Mouse (Mus musculus): ENCODE measurements around the gene AI467606. TPM values are rescaled to one million over a fixed set of nuclear protein-coding genes. Genes with fewer than 3 reads are reported as not detected.

Gene AI467606
- polyA plus RNA-seq, 1 experiment from 2014 or later, result 1.5 TPM

DNA sequence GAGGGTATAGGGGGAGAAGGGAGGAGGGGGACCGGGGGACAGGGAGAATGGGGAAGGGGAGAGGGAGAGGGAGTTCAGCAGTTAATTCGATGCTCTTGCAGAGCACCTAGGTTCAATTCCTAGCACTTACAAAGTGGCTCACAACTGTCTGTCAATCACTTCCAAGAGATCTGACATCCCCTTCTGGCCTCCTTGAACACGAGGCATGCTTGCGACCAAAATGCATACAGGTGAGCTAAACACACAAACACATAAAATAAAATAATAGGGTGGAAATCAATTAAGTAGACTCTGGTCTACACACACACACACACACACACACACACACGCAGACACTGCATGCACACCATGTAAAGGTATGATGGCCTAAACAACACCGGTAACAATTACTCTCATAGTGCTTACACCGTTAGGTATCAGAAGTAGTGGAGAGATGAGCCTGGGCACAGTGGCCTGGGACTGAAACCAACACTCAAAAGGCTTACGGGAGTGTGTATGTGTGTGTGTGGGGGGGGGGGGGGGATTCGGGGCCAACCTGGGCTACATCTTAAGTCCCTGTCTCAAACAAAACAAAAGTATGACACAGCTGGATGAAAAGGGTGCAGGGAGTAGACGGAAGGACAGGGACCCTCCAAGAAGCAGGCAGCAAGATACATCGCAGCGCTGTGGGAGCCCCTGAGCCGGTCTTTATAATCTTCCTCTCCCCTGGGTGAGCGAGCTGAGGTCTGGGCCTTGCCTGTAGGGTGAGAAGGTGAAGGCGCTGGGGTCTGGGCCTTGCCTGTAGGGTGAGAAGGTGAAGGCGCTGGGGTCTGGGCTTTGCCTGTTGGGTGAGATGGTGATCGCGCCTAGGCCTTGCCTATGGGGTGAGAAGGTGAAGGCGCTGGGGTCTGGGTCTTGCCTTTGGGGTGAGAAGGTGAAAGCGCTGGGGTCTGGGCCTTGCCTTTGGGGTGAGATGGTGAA, 725 bp upstream of the AI467606 start:
- ATAC-seq, result no peak
- Histone ChIP-seq H3K9me3 (ENCODE audit: control insufficient read depth, low read length) (no peaks in the 10 kb centered on the region), H3K27ac (ENCODE audit: low read length) (no peak overlapping the region), H3K4me3 (replicated peaks; ENCODE audit: low read length) (no peak overlapping the region), H3K9ac (replicated peaks; ENCODE audit: low read depth, low read length) (no peak overlapping the region), H3K36me3 (ENCODE audit: control insufficient read depth, insufficient read depth) (no peaks in the 10 kb centered on the region), H3K27me3 (replicated peaks; ENCODE audit: control insufficient read depth, insufficient read depth, low read length) (no peaks in the 10 kb centered on the region), H3K4me1 (replicated peaks; ENCODE audit: control insufficient read depth, insufficient read depth, low read length) (0 out of 2 replicates have a peak, but pooled peaks cover 4% of the 10 kb centered on the region), H3K4me2 (ENCODE audit: low read length) (no peak overlapping the region)
- 85% methylated on average over 19 of the region's 20 CpGs for WGBS

DNA sequence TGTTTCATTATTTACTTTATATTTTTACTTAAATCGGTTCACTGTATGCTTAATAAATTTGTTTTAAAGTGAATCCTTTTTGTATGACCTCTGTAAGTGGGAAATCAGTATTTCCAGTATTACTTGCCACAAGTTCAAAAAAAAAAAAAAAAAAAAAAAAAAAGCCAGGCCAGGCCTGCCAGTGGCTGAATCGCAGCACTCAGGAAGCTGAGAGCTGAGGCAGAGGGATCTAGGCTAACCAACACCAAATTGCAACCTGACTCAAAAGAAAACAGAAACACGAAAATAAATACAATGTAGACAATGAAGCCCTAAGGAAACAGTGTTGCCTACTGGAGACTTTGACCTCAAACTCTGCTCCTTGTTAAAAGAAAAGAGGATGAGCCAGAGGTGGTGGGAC, 2.8 kb downstream of the AI467606 start:
- Histone ChIP-seq H3K9me3 (ENCODE audit: control insufficient read depth, low read length) (no peaks in the 10 kb centered on the region), H3K4me3 (replicated peaks; ENCODE audit: low read length) (no peak overlapping the region), H3K27ac (ENCODE audit: low read length) (no peak overlapping the region), H3K27me3 (replicated peaks; ENCODE audit: control insufficient read depth, insufficient read depth, low read length) (no peaks in the 10 kb centered on the region), H3K4me1 (replicated peaks; ENCODE audit: control insufficient read depth, insufficient read depth, low read length) (0 out of 2 replicates have a peak, but pooled peaks cover 3% of the 10 kb centered on the region), H3K4me2 (ENCODE audit: low read length) (no peak overlapping the region), H3K9ac (replicated peaks; ENCODE audit: low read depth, low read length) (no peak overlapping the region), H3K36me3 (ENCODE audit: control insufficient read depth, insufficient read depth) (no peaks in the 10 kb centered on the region)
- ATAC-seq, result no peak
- WGBS, result 82% methylated on average over 3 of the region's 3 CpGs

DNA sequence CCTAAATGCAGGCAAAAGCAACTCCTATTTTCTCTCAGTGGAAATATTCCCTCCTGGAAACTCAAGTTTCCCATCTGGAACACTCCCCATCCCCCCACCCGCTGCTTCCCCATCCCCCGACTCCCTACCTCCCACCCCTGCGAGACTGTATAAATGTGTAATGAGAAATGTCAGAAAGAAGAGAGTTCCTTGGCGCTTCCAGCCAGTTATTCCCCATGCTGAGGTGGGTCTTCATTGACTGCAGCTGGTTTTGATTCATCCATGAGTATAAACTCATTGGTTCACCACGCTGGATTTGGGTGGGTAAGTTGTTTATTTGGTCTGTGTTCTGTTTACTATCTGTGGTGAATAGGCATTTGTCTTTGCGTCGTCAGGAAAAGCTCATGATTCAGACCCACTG, 5.3 kb downstream of the AI467606 start:
- Histone ChIP-seq H3K4me2 (ENCODE audit: low read length) (no peak overlapping the region), H3K27ac (ENCODE audit: low read length) (no peak overlapping the region), H3K4me3 (replicated peaks; ENCODE audit: low read length) (no peak overlapping the region), H3K36me3 (ENCODE audit: control insufficient read depth, insufficient read depth) (no peaks in the 10 kb centered on the region), H3K27me3 (replicated peaks; ENCODE audit: control insufficient read depth, insufficient read depth, low read length) (no peaks in the 10 kb centered on the region), H3K4me1 (replicated peaks; ENCODE audit: control insufficient read depth, insufficient read depth, low read length) (no peaks in the 10 kb centered on the region), H3K9ac (replicated peaks; ENCODE audit: low read depth, low read length) (no peak overlapping the region), H3K9me3 (ENCODE audit: control insufficient read depth, low read length) (no peaks in the 10 kb centered on the region)
- ATAC-seq, result no peak
- 81% methylated on average over 7 of the region's 7 CpGs for WGBS

DNA sequence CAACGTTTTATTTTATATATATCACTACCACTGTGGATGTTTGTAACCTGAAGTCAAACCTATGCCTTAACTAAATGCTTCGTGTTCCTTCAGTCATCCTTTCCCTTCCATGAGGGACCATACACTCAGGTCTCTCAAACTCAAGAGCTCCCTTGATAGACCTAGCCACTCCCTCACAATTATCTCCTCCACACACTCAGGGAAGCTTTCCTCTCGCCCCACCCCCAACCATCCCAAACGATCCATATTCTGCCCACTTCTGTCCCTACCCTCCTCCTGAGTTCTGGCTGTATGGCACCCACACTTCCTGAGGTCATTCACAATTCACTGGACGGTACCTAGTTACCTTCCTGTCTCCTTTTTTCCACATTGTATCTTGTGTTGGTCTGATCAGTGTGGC, 7.4 kb downstream of the AI467606 start:
- 85% methylated on average over 5 of the region's 5 CpGs for WGBS
- Histone ChIP-seq H3K9me3 (ENCODE audit: control insufficient read depth, low read length) (no peaks in the 10 kb centered on the region), H3K27me3 (replicated peaks; ENCODE audit: control insufficient read depth, insufficient read depth, low read length) (no peaks in the 10 kb centered on the region), H3K27ac (ENCODE audit: low read length) (no peak overlapping the region), H3K4me1 (replicated peaks; ENCODE audit: control insufficient read depth, insufficient read depth, low read length) (no peaks in the 10 kb centered on the region), H3K4me3 (replicated peaks; ENCODE audit: low read length) (no peak overlapping the region), H3K9ac (replicated peaks; ENCODE audit: low read depth, low read length) (no peak overlapping the region), H3K36me3 (ENCODE audit: control insufficient read depth, insufficient read depth) (no peaks in the 10 kb centered on the region), H3K4me2 (ENCODE audit: low read length) (no peak overlapping the region)
- ATAC-seq, result no peak

DNA sequence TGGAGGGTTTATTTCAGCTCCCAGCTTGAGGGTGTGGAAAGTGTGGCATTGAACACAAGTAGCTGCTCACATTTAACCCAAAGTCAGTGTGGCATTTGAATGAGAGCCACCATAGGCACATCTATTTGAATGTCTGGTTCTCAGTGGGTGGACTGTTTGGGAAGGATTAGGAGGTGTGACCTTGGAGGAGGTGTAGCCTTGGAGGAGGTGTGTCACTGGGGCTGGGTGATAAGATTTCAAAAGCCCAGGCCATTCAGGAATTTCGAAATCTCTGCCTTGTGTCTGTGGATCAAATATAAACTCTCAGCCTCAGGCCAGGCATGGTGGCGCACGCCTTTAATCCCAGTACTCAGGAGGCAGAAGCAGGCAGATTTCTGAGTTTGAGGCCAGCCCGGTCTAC, 7.8 kb downstream of the AI467606 start:
- Histone ChIP-seq H3K4me1 (replicated peaks; ENCODE audit: control insufficient read depth, insufficient read depth, low read length) (no peaks in the 10 kb centered on the region), H3K9me3 (ENCODE audit: control insufficient read depth, low read length) (no peaks in the 10 kb centered on the region), H3K4me3 (replicated peaks; ENCODE audit: low read length) (no peak overlapping the region), H3K36me3 (ENCODE audit: control insufficient read depth, insufficient read depth) (no peaks in the 10 kb centered on the region), H3K4me2 (ENCODE audit: low read length) (no peak overlapping the region), H3K27ac (ENCODE audit: low read length) (no peak overlapping the region), H3K9ac (replicated peaks; ENCODE audit: low read depth, low read length) (no peak overlapping the region), H3K27me3 (replicated peaks; ENCODE audit: control insufficient read depth, insufficient read depth, low read length) (no peaks in the 10 kb centered on the region)
- no peak for ATAC-seq
- 88% methylated on average over 4 of the region's 4 CpGs for WGBS

DNA sequence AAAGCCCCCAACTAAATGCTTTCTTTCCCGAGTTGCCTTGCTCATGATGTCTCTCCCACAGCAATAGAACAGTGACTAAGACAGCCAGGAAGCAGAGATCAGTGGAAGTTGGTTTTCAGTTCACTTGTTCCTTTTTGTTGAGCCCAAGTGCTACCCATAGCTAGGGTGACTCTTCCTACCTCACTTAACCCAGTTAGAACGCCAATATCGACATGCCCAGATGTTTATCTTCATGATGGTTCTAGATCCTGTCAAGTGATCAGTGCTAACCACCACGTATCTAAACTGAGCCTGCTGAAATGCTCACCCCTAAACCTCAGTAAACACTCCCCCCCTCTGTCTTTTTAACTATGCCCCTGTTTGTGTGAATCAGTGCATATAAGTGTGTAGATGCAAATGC, 8.4 kb downstream of the AI467606 start:
- Histone ChIP-seq H3K9me3 (ENCODE audit: control insufficient read depth, low read length) (no peaks in the 10 kb centered on the region), H3K27ac (ENCODE audit: low read length) (no peak overlapping the region), H3K36me3 (ENCODE audit: control insufficient read depth, insufficient read depth) (no peaks in the 10 kb centered on the region), H3K4me1 (replicated peaks; ENCODE audit: control insufficient read depth, insufficient read depth, low read length) (peaks cover 3% of the 10 kb centered on the region; the same call in 1 of the 2 replicates), H3K27me3 (replicated peaks; ENCODE audit: control insufficient read depth, insufficient read depth, low read length) (no peaks in the 10 kb centered on the region), H3K4me2 (ENCODE audit: low read length) (no peak overlapping the region), H3K4me3 (replicated peaks; ENCODE audit: low read length) (no peak overlapping the region), H3K9ac (replicated peaks; ENCODE audit: low read depth, low read length) (no peak overlapping the region)
- 90% methylated on average over 4 of the region's 4 CpGs for WGBS
- ATAC-seq, result no peak

DNA sequence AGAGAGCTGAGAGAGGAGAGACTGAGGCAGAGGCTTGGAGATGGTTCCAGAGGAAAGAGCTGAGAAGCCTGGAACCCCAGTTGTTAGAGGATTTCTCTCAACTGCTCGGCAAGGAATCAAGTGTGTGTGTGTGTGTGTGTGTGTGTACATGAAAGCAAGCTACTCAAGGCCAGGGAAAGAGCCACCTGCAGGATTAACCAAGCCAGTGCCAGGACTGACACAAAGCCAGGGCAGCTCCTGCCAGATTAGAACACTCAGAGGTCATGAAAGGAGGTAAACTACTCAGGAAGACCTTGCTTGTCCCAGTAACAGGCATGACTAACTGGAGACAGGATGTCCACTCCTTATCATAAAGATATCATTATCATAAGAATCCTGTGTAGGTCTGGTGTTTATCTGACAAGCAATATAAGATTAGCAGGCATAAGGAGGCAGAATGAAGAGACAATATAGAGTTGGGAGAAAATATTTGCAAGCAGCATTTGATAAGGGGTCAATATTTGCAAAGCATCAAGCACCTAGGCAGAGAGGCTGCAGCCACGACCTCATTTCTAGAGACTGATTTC, 10.4 kb downstream of the AI467606 start:
- no peaks in the 10 kb centered on the region for H3K36me3 ChIP-seq (ENCODE audit: control insufficient read depth, insufficient read depth)
- no peak for ATAC-seq
- no peaks in the 10 kb centered on the region for H3K27me3 ChIP-seq (replicated peaks; ENCODE audit: control insufficient read depth, insufficient read depth, low read length)
- WGBS, result 29% methylated on average over 2 of the region's 2 CpGs
- peaks cover 8% of the 10 kb centered on the region for H3K4me1 ChIP-seq (replicated peaks; ENCODE audit: control insufficient read depth, insufficient read depth, low read length)
- H3K4me3 ChIP-seq (replicated peaks; ENCODE audit: low read length), result no peak overlapping the region
- H3K9me3 ChIP-seq (ENCODE audit: control insufficient read depth, low read length), result no peaks in the 10 kb centered on the region
- no peak overlapping the region for H3K4me2 ChIP-seq (ENCODE audit: low read length)
- H3K9ac ChIP-seq (replicated peaks; ENCODE audit: low read depth, low read length), result no peak overlapping the region
- H3K27ac ChIP-seq (ENCODE audit: low read length), result no peak overlapping the region

DNA sequence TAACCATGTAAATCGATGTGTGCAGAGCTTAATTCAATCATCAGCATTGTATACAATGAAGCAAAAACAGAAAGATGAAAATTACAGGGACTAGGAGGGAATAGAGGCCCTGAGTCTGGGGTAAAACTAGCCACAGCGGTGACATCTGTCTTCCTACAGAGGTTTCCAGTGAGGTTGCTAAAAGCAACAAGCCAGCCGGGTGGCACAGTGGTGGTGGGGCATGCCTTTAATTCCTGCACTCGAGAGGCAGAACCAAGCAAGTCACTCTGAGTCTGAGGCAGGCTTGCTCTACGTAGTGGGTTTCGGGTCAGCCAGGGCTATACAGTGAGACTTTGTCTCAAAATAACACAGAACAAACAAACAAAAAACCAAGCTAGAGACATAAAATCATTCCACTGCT, 11.0 kb downstream of the AI467606 start:
- no peaks in the 10 kb centered on the region for H3K36me3 ChIP-seq (ENCODE audit: control insufficient read depth, insufficient read depth)
- no peak overlapping the region for H3K27ac ChIP-seq (ENCODE audit: low read length)
- WGBS, result 81% methylated on average over 6 of the region's 6 CpGs
- H3K27me3 ChIP-seq (replicated peaks; ENCODE audit: control insufficient read depth, insufficient read depth, low read length), result no peaks in the 10 kb centered on the region
- H3K4me2 ChIP-seq (ENCODE audit: low read length), result no peak overlapping the region
- no peak overlapping the region for H3K9ac ChIP-seq (replicated peaks; ENCODE audit: low read depth, low read length)
- no peaks in the 10 kb centered on the region for H3K9me3 ChIP-seq (ENCODE audit: control insufficient read depth, low read length)
- H3K4me3 ChIP-seq (replicated peaks; ENCODE audit: low read length), result no peak overlapping the region
- ATAC-seq, result no peak
- peaks cover 8% of the 10 kb centered on the region for H3K4me1 ChIP-seq (replicated peaks; ENCODE audit: control insufficient read depth, insufficient read depth, low read length)

DNA sequence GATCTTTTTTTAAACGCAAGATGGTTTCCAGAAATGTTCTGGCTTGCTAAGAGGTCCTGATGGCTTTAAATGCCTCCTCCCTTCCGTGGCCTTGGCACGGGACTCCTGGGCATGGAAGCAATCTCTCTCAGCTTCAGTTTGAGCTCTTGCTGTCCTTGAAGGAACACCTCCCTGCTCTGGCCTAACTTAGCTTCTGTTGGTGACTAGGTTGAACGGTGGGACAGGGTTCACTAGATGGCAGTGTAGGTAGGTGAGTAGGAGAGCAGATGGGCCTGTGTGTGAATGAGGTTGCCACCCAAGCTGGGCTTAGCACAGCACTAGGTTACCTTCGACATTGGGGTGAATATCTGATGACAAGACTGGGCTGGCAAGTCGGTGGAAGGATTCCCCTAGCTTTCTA, 12.8 kb downstream of the AI467606 start:
- no peak overlapping the region for H3K4me3 ChIP-seq (replicated peaks; ENCODE audit: low read length)
- 66% methylated on average over 6 of the region's 6 CpGs for WGBS
- no peaks in the 10 kb centered on the region for H3K9me3 ChIP-seq (ENCODE audit: control insufficient read depth, low read length)
- H3K27ac ChIP-seq (ENCODE audit: low read length), result peak overlapping the region; percentile 46; the same call in 1 of the 2 replicates
- H3K4me2 ChIP-seq (ENCODE audit: low read length), result no peak overlapping the region
- H3K27me3 ChIP-seq (replicated peaks; ENCODE audit: control insufficient read depth, insufficient read depth, low read length), result no peaks in the 10 kb centered on the region
- no peaks in the 10 kb centered on the region for H3K36me3 ChIP-seq (ENCODE audit: control insufficient read depth, insufficient read depth)
- H3K4me1 ChIP-seq (replicated peaks; ENCODE audit: control insufficient read depth, insufficient read depth, low read length), result peaks cover 8% of the 10 kb centered on the region
- no peak overlapping the region for H3K9ac ChIP-seq (replicated peaks; ENCODE audit: low read depth, low read length)
- 0 out of 2 replicates have a peak, but pooled peaks have one; percentile 23 for ATAC-seq
